Mouse (Mus musculus): Measurements from ENCODE around the gene Adi1.

DNA sequence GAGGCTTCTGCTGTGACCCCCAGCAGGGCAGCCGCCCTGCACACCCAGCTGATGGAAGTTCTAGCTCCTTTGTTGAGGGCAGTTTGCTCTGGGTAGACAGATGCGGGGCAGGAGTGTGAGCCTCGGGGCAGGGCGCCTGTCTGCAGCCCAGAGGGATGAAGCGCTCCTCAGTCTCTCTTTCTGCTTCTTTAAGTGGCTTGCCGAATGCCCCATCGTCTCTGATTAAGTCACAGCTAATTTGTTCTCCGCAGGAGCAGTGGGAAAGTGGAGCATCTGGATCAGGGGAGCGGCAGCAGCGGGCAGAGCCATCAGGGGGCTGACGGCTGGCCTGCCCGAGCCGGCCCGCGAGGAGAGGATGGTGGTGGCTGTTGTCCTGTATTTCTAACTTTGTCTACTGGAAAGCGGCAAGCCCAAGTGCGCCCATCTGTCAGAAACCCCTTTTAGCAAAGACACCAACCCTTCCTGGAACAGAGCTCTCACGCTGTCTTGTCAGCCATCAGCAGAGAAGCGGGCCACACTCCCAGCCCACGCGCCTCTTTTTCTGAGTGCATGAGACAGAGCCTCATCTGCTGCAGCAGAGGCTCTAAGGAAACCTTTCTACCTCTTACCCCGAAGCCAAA, 35.6 kb downstream of the Adi1 start:
- TF ChIP-seq CHD2 (IDR thresholded peaks at IDR 0.05; ENCODE audit: low read depth, low read length) (no peak), HCFC1 (IDR thresholded peaks at IDR 0.05; ENCODE audit: borderline replicate concordance, insufficient read depth, low read length) (no peak)
